Mouse (Mus musculus) adrenal gland, postnatal 36 days (tissue): Measurements from ENCODE around the gene Sort1. TPM values are rescaled to one million over a fixed set of nuclear protein-coding genes. Genes with fewer than 3 reads are reported as not detected.

Experiments
- DNase-seq, 2 experiments: peaks; one replicate each; pipeline ENCODE4 v3.0.0; 2021; ENCODE audit warnings: mixed read lengths in 1 of 2
- total RNA-seq, 2 experiments: library from RNA; stranded (reverse); gene quantifications; 2 replicates each; pipeline ENCODE4 v1.2.3; 2021

Gene Sort1
- total RNA-seq, 2 experiments from 2014 or later, result 40.7 to 50.8 TPM

DNA sequence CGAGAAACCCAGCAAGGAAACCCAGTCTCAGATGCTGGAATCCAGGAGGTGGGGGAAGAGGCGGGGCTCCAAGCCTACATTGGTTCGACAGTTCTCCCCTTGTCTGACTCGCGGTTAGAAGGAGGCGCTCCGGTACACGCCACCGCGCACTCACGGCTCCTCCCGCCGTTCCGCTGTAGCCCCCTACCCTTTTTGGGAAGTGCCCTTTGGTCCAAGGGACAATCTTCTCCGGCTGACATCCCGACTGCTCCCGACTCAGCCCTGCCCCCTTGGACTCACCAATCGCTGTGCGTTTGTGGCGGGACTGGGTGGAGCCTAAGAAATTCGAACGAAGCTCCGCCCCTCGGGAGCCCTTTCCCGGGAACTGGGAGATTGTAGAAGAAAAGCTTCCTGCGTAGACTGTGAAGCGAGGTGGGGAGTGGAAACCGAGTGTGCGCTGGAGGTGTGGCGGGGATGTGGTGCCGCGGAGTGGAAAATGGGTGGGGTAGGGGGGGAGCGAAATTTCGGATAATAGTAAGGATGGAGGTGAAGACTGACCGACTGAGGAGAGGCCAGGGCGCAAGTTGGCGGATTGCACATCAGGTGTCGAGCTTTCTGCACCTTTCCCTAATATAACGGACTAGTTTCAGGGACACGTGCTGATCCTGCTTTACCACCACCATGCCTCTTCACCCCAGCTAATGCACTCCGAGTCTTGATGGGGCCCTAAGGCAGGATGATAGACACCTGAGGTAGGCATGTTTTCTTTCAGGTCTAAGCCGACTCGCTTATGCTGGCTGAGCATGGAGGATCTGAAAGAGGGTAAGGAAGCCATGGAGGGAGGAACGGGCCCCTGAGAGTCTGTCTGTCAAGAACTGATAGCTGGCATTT lies 99.8 kb downstream of the Sort1 start, which contains the start of gene Psrc1:
Gene Psrc1 (plus strand): TSS at position 355 of the 870 bp plus-strand sequence.
- DNase-seq, result peak; percentile 92 to 94

DNA sequence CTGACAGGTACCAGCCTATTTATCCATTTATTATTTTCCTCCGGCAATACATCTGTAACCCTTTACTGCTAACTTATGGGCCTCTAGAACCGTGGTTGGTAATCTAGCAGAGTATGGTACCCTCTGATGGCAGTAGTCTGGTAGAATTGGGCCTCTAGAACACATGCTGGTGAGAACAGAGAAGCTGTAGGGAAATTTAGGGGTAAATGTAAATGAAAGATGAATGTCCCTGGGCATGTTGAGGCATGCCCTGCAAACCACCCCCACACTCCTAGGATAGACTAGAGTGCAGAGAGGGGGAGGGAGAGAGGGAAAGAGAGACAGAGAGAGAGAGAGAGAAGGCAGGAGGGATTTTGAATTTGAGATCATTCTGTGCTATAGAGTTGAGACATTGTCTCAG lies 100.5 kb downstream of the Sort1 start:
- DNase-seq, result no peak

DNA sequence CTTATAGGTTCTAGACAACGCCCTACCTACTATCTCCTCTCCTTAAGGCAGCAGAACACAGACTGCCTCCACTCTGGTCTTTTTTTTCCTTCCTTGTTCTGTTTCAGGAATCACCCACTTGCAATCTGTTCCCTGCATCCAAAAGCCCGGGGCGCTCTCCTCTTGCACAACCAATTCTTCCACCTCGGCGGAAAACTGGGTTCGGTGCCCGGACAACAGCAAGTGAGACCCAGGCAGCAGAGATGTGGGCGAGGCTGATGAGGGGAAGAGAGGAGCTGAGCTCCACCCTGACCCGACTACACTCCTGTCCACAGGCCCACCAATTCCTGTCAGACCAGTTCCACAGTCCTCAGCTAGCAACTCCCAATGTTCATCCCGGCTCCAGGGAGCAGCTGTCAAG lies 102.3 kb downstream of the Sort1 start:
- DNase-seq, result no peak

DNA sequence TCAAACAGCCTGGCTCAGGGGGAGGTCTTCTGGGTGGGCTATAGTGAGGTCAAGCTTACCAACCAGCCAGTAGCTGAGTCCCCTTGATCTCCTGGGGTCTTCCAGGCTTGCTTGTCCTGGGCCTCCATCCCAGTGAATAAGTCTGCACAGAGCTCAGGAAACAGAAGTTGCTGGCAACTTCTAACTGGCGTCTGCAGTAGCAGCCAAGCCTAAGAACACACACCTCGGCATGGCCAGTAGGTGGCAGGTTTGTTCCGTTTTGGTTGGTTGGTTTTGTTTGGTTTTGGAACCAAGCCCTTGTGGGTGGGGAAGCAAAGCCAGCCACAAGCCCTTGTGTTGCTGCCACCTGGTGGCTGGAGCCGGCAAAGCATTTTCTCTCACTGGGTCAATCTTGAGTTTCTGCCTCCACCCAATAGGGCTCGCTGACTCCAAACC lies 105.2 kb downstream of the Sort1 start:
- peak; percentile 94 to 96 for DNase-seq

DNA sequence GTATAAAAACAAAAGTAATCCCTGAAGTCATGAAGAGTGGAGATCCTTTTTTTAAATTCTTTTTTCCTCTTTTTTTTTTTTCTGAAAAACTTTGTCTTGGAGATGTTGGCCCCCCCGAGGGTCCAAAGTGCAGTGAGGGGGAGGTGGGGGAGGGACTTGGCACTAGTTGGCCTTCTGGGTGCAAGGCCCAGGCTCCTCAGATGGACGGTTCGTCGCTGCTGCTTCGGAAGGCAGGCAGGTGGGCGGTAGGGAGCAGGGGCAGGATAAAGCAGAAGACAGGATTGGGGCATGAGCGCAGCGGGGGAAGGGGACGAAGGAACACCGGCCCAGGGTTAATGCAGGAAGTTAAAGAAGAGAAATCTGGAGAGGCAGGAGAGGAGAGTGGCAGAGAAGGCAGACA lies 108.4 kb downstream of the Sort1 start:
- DNase-seq, result no peak

DNA sequence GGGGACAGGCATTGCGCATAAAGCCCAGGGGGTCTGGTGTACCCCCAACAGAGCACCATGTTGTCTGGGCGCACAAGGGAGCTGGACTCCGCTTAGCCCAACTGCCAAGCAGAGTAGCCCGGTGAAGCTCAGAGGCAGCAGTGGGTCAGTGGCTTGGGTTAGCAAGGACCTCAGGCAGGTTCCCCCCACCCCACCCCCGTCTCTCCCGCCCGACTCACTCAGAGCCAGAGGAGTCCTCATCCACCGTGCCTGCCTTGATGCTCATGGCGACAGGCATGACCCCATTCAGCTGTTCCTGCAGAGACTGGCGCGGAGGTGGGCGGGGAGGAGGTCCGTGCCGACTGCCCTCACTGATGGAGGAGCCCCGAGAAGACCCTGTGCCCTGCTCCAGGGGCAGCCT lies 108.9 kb downstream of the Sort1 start:
- no peak for DNase-seq

DNA sequence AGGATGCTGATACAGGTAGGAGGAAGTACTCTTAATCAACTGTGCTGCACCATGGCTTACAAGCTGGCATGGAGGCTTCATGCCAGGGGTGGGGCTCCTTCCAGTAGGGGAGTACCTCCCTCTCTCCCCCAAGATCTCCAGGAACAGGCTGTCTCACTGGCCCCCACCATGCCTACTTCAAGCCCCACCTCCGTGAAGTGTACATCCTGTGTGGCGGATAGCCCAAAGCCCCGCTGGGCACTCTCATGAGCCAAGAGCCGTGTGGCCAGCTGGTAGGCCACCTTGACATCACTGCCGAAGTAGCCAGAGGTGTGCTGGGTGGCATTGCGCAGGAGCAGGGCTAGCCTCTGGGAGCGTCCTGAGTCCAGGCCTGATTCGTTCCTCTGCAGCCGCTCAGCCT lies 114.4 kb downstream of the Sort1 start:
- DNase-seq, result no peak

DNA sequence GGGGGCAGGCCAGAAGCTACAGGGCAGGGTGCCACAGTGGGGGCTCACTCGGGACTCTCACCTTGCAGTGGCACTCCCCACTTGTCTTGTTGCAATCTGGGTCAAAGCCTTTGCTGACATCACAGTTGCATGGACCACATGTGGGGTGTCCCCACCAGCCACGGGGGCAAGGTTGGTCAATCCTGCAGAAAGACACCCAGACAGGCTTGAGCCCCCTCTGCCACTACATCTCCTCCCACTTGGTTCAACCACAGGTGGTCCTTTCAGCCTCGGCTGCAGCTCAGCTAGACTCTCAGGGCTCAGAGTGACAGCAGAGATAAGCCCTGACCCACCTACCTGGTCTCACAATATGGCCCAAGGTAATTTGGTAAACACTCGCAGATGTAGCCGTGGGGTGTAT lies 116.6 kb downstream of the Sort1 start:
- DNase-seq, result no peak

DNA sequence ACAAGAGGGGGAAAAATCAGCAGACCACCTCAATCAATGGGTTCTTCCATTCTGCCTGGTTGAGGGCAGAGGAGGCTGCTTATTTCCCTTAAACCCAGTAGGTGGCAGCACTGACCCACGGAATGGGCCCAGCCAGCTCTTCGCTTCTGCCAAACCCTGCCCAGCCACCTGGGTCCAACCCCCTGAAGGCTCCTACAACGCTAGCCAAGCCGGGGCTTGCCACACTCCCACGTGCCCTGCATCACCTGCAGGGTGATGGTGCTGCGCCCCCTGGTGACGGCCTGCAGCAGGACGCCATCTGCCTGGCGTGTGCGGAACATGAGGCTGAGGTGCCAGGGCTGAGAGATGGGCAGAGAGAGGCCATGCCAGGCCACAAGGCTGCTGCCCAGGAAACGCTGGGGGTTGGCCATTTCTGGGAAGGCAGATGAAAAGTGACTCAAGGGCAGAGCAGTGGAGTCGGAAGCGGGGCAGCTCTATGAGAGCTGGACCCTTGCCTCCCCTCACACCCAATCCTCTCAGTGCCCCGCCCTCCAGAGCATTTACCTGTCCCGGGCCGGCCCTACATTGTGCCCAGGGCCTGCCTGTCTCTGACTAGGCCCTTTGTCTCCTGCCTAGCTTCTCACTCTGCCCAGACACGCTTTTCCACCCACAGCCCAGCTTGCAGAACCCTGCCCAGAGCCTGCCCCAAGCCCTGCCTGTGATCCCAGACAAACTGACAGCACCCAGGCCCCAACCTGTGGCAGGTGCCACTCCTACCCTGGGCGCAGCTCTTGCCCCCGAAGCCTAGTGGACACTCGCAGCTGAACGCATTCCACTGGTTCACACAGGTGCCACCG lies 118.0 kb downstream of the Sort1 start:
- peak; percentile 88 to 93 for DNase-seq

DNA sequence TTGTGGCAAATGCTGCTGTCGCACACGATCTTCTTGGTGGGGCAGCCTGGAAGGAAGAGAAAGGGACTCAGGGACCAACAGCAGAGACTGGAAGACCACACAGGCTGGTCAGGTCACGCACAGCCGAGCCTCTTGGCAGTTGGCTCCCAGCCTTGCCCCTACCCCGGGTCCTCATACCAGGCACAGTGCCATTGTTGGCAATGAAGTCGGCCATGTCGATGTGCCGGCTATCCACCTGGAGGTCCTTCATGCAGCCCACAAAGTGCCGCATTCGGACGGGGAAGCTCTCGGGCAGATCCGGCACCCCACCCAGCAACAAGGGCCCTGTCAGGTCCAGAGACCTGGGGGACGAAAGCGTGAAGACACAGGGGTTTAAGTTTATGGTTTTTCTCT lies 118.6 kb downstream of the Sort1 start:
- no peak for DNase-seq

DNA sequence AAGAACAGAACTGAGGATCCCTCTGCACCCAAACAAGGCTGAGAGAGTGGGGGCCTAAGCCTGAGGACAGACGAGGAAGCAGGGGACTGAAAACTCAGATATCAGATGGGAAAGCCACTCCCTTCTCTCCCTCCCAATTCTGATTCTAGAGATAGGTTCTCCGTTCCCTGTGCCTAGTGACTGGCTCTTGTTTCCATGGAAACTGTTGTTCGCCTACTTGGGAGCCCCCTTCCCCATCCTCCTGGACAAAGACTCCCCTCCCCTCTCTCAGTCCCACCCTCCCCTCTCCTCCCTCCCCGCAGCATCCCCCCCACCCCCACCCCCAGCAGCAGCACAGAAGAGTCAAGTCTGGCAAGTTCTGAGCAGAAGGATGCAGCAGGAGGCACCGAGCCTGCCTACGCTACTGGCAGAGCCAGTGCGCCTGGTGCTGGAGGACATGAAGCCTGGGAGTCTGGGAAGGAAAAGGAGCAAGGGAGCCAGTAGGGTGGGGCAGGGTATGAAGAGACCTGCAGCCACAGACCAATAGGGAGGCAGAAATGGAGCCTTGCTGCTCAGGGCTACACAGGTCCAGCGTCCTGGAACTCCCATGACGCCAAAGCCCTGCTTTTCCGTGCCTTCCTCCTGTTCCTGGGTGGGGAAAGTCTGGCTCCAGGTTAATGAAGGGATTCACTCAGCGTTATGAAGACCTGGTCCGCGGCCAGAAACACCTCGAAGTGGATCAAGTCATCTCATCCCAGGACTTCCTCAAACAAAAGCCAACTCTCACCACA lies 121.8 kb downstream of the Sort1 start:
- DNase-seq, result no peak

DNA sequence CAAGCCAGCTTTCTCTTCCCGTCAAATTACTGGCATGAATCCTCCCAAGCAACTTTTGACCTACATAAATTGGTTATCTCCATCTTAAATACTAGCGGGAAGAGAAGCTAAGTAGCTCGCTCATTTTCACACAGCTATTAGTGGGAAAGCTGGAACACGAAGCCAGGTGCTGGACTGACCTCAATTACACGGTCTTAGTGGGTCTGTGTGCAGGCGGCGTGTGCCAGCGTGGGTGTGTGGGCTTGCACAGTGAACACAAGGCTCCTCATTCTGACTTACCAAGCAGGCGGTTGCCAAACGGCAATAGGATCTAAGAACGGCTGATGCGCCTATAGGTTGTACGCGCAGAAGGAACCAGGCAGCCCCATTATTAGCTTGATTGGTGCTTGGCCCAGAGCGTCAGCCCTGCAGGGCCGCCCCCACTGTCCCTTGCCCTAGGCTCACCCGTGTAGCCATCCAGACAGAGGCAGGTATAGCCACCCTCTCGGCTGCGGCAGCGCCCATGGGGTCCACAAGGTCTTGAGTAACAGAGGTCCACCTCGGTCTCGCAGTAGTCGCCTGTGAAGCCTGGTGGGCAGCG lies 122.5 kb downstream of the Sort1 start:
- DNase-seq, result no peak

DNA sequence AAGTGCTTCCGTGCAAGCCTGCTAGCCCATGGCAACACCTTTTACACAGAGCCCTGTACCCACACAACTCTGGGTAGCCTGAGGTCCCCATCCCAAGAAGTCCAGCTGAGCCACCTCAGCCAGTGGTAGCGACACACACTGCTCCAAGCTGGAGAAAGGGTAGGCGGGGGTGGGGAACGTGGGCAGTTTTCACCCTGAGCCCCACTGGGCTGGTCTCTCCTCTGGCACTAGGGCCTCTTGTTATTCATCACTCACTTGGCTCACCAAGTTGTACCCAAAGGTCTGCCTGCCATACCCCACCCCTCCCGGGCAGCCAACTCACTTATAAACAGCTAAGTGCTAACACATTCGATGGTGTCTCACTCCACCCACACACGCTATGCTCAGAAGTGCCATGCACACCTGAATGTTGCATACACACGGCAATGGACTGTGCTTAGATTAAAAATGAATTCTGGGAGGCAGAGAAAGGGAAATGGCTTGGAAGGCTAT lies 124.7 kb downstream of the Sort1 start:
- DNase-seq, result no peak

DNA sequence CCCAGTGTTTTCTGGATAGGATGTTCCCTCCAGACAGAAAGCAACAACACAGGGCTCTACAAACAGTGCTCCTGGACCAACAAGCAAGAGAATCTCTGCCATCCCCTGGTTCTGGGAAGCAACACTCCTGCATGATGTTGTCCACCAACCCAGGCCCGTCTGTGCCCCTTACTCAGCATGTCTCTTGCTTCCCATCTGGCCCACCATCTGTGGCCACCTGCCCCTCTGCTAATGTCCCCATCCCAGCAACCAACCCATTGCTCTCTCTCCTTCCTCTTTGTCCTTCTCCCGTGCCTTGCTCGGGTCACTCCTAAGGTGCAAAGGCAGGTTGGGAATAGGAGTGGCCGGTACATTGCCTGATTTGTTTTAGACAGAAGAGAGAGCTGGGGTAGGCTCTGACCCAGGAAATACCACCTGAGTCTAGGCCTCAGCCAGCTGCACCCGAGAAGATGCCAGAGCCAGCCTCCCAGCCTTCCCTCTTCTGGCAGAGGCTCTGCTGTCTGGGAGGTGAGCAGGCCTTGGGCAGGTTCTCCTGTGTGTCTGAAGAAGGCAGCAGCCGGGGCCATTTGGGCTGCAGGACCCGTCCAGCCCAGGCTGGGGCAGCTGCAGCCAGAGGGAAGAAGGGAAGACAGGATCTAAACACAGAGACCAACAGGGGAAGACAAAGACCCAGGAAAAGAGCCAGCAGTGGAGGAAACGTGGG lies 125.9 kb downstream of the Sort1 start:
- no peak for DNase-seq

DNA sequence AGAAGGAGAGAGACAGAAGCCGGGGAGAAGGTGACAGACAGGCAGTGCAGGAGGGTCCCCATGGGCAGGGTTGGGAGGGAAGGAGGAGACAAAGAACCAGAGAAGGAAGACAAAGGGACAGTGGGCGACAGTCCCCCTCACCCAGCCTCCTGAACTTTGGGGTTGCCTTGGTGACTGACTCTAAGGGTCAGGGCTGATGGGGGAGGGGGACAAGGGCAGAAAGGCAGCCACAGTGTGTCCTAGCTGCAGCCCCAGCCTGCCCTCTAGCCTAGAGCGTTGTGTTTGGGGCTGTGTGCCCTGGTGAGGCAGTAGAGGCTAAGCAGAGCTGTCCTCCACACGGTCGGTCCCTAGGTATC lies 126.5 kb downstream of the Sort1 start:
- DNase-seq, result no peak

Other genes with a start within 250 kb of the Sort1 start
- 10 to 100 TPM; 12.0 to 19.0 TPM for gene Gstm4, start 239.2 kb upstream of the Sort1 start, total RNA-seq
- gene Ampd2, start 197.4 kb upstream of the Sort1 start, total RNA-seq, result 100 to 1,000 TPM; 133 to 143 TPM
- 10 to 100 TPM; 11.5 to 14.7 TPM for gene Gnat2, start 191.3 kb upstream of the Sort1 start, total RNA-seq
- 100 to 1,000 TPM; 159 to 181 TPM for gene Gnai3, start 137.9 kb upstream of the Sort1 start, total RNA-seq
- under 1 TPM; 0.13 to 0.16 TPM for gene Gpr61, start 129.2 kb upstream of the Sort1 start, total RNA-seq
- gene Amigo1, start 97.7 kb upstream of the Sort1 start, total RNA-seq, result 10 to 100 TPM; 20.0 to 22.3 TPM
- 1 to 10 TPM; 6.5 to 7.7 TPM for gene Cyb561d1, start 82.9 kb upstream of the Sort1 start, total RNA-seq
- 1 to 10 TPM; 7.6 to 9.7 TPM for gene Atxn7l2, start 73.1 kb upstream of the Sort1 start, total RNA-seq
- gene Sypl2, start 57.4 kb upstream of the Sort1 start, total RNA-seq, result under 1 TPM; 0.13 to 0.46 TPM
- 10 to 100 TPM; 96.6 to 97.5 TPM for gene Psma5, start 27.2 kb upstream of the Sort1 start, total RNA-seq
- gene Mybphl, start 80.8 kb downstream of the Sort1 start, total RNA-seq, result not detected
- 1 to 10 TPM; 1.0 to 1.6 TPM for gene Psrc1, start 99.8 kb downstream of the Sort1 start, total RNA-seq
- 1 to 10 TPM; 5.6 to 8.1 TPM for gene Celsr2, start 131.5 kb downstream of the Sort1 start, total RNA-seq
- 100 to 1,000 TPM; 185 to 210 TPM for gene Sars, start 161.1 kb downstream of the Sort1 start, total RNA-seq